Mouse (Mus musculus): ENCODE measurements around the gene Rapgef2.

The Rapgef2 gene

DNA sequence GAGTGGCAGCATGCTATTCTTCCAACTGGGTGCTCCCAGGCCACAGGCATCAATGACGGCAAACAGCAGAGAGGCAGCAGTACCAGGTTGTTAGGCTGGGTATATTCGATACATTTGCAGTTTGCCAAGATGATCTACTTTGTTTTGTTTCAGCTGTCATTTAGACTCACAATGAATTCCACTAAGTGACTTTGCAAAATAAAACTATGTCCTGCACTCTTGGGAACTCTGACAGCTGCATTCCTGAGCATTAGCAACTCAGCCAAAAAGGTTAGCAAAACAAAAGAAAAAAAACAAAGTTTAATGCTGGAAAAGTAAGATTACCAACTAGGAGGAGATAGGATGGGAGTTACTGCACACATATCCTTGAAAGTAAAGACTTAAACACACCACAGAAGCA, 3.3 kb downstream of the Rapgef2 start:
- no peak for DNase-seq (ENCODE audit: low read depth, low spot score)

DNA sequence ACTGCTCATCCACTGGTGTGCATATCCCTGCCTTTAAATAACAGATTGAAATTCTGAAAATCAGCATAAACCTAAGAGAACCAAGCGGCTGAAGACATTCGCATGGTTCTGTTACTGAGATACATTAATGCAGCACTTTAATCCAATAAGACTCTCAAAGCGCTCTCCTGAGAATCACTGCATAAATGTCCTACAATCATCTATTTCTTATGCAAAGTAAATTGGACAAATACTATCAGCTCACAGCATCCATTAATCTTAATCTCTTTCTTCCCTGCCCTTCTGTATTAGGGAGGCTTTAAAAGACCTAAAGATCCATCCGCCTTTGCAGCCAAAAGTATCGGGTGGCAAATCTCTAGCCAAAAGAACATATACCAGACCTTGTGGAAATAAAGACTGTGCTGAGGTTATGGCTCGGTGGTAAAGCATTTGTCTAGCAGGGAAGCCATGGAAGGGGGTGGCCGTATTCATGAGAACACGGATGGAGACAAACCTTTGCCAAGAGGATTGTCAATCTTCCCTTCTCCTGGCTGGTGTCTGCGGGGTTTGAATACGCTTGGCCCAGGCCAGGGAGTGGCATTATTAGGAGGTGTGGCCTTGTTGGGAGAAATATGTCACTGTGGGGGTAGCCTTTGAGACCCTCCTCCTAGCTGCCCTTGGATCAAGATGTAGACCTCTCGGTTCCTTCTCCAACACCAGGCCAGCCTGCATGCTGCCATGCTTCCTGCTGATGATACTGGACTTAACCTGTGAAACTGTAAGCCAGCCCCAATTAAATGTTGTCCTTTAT, 10.3 kb downstream of the Rapgef2 start:
- DNase-seq (ENCODE audit: low read depth, low spot score), result no peak

DNA sequence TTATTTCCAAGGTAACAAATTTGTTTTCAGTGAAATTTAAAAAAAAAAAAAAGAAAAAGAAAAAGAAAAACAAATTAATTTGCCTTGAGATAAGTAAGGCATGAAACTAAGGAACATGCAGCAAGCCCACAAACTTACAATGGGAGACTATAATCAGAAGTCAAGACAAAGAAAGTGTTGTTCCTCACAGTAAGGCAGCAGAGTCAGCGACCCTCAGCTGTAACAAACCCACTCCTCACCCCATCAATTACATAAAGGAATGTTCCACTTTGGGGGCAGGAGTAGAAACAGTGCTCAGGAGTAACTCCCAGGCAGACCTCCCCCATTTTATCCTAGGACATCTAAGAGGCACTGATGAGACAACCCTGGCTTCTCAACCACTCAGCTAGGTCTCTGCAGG, 13.0 kb downstream of the Rapgef2 start:
- no peak for DNase-seq (ENCODE audit: low read depth, low spot score)

DNA sequence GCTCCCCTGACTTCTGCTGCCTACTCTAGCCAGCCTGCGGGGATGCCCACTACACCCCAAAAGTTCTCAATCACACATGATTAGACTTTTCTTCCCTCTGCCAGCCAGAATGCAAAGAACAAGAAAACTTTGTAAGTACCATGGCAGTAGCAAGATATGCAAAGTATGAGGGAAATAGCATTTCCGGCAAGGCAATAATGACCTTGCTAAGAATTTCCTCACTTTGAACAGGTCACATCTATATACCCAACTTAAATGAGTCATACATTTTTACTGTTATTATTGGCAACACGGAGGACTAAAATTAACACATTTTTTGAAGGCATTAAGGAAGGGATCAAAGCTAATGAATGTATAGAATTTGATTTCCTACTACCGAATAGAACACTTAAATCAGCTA, 13.4 kb downstream of the Rapgef2 start:
- no peak for DNase-seq (ENCODE audit: low read depth, low spot score)

DNA sequence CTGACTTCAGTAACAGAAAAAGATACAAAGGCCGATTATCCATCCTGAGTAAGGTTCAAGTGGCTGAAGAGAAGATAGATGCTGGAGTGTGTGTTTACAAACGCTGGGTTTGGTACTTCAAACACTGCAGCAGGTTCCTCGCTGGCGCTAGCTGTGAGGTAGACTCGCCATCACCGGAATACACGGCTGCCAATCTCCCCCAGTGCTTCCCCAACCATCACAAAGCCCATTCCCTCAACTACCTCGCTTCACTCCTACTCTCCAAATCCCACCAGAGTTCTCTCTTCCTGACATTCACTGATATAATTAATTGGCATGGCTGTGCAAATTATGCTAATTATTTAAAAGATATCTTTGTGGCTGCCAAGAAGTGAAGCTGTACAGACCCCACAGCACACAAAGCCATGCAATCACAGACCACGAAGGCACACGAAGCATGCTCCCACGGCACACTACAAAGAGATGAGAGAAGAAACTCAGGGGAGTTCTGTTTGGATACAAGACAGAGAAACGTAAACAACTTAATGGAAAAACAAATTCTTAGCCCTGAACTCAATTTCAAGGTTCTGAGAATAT, 15.2 kb downstream of the Rapgef2 start:
- DNase-seq (ENCODE audit: low read depth, low spot score), result no peak

DNA sequence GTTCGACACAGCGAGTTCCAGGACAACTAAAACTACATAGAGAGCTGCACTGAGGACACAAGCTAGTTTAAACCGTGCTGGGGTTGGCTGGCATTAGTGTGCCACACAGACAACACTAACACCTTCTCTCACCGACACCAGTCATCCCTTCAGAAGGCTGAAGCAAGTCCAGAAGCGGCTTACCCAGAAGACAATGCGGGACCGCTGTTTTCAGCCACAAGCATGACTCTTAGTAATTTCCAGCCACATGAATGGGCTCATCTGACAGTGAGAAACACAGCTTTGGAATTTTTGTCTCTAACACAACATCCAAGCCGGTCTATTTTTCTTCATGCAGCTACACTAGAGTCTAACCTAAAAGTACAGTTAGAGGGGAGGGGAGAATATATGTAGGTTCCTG, 16.4 kb downstream of the Rapgef2 start:
- no peak for DNase-seq (ENCODE audit: low read depth, low spot score)

DNA sequence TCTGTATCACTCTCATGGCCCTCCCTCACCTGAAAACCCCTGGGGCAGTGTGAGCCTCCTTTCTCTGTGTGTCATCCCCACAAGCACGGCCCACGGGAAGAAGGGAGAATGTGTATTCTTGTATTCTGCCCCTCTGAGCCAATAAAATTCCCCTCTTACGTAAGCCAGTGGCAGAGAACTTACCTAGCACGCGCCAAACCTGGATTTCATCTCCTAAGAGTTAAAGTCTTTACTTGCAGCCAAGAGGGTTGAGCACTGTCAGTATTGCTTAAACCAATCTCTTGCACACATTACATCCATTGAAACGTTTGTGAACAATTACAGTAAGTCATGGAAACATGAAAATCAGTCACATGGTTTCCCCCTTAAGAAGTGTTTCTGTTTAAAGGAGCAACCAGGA, 19.3 kb downstream of the Rapgef2 start:
- DNase-seq (ENCODE audit: low read depth, low spot score), result no peak

DNA sequence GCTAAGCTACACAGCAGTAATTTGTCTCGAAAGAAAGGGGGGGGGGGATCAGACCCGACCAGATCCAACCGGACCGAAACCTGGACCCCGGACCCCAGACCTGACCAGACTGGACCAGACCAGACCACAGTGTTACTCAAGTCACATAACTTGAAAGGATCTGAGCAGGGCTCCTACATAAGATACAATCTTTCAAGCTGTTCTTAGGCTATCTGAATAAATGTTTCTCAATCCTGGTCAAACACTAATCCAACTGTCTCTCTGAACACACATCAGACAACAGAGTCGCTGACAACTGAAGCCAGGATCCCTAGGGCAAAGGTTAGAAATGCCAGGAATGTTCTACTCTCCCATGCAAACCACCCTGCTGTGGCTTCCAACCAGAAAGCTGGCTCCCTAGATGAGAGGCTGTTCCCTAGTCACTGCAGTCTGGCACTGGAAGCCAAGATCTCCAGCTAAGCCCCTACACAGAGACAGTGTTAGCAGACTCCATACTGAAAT, 24.5 kb downstream of the Rapgef2 start:
- no peak for DNase-seq (ENCODE audit: low read depth, low spot score)

DNA sequence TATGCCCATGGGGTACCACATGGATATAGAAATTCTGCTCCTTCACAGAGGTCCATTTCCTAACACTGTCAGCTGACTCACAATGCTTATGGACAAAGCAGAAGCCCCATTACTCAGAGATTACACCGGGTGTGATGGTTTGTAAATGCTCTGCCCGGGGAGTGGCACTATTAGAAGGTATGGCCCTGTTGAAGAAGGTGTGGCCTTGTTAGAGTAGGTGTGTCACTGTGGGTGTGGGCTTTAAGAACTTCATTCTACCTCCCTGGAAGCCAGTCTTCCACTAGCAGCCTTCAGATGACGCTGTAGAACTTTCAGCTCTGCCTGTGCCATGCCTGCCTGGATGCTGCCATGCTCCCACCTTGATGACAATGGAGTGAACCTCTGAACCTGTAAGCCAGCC, 32.3 kb downstream of the Rapgef2 start:
- no peak for DNase-seq (ENCODE audit: low read depth, low spot score)

DNA sequence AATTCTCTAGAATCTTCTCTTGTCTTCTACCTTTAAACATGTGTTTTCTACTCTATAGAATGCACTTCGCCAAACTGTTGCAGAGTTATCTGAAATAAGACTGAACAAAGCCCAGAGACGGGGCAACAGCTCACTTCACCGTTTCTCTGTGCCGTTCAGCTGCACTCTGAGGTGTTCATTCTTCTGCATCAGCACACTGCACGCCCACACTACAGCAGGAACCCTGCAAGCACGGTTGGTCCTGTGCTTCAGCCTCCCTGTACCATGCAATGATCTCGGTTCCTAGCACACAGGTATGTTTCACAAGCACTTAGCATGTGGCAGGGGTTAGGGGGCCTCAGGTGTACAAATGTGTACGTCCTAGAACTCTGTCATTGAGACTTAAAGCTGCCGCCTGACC, 32.9 kb downstream of the Rapgef2 start:
- DNase-seq (ENCODE audit: low read depth, low spot score), result no peak

DNA sequence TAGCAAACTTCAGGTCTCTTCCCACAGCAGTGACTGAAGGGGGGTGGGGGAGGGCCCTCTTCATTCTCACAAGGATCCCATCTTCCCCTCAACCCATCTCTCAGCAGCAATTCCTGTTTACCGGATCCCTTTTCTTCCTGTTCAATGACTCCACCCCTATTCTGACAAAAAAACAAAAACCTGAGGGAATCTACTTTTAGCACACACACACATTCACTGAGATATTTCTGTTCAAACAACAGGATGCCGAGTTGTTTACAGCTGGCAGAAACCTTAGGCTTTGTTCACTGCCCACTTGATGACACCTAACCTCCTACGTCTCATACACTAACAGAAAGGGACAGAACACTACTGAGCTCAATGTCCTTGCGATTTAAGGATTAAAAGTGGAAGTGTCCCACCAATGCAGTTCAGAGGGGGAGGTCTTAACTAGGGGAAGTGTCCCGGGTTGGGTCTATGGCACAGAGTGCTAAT, 33.4 kb downstream of the Rapgef2 start:
- DNase-seq (ENCODE audit: low read depth, low spot score), result peak; percentile 61

DNA sequence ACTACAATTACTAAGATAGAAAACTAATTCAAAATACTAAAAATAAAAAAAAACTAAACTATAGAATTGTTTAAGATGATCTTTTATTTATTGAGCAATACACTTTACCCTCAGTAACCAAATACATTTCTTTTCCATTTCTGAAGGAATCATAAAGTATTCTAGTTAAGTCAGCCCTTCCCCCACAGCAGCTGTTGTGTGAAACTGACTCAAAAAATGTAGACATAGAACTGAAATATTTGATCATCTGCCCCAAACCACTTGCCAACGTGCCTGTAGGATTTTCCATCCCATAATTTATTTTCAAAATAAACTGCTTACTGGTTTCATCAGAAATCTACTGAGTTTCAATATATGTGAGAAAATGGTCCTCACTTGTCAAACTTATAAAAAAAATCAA, 36.4 kb downstream of the Rapgef2 start:
- DNase-seq (ENCODE audit: low read depth, low spot score), result no peak

DNA sequence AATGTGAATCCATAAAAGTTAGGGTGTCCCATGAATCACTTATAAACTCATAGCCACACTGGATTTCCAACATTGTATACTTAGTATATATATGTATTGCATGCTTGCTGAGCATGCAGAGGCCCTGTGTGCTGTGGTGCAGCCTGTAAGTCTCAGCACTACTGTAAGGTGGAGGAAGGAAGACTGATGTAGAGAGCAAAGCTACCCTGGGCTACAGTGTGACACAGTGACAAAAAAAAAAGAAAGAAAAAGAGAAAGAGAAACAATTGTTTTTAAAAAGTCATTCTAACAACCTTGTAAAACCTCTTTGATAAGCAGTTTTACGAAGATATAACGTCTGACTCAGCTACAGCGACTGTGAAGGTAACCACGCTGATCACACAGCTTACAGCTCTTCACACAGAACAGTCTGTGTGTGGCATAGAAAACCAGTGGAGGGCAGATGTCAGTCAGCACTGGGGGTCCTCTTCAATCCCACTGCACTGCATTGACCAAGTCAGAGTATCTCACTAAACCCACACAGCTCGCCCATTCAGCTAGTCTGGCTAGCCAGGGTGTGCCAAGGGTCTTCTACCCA, 37.6 kb downstream of the Rapgef2 start:
- no peak for DNase-seq (ENCODE audit: low read depth, low spot score)

DNA sequence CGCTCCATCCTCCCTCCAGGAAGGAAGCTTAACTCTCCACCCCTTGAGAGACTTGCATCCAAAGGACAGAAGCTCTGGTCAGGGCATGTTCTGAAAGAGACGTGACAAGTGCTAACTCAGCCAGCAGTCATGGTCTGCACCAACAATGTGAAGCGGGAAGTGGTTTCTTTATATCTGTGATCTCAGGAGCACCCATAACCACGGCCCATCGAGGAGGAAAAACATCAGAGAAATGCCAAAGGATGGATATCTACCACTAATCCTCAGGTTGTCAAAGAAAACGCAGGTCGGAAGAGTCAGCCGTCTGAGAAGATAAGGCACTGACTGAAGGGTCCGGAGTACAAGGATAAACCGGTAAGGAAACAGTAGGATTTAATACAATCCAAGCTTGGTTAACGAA, 38.1 kb downstream of the Rapgef2 start:
- DNase-seq (ENCODE audit: low read depth, low spot score), result no peak

DNA sequence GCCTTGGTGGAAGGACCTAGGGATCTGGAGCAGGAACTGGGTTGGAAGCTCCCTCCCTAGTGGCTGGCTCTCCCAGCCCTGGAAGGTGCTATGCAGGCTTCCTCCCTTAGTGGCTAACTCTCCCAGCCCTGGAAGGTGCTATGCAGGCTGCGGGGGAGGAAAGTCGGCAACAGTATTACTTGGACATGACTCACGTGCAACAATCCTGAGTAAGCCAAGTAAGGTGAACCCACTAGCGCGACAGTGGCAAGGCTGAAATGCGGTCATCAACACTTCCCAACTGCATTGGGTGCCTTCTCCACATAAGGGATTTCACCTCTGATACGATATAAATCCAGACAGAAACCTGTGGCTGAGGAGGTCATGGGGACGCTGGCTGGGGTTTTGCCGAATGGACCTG, 42.0 kb downstream of the Rapgef2 start:
- no peak for DNase-seq (ENCODE audit: low read depth, low spot score)

DNA sequence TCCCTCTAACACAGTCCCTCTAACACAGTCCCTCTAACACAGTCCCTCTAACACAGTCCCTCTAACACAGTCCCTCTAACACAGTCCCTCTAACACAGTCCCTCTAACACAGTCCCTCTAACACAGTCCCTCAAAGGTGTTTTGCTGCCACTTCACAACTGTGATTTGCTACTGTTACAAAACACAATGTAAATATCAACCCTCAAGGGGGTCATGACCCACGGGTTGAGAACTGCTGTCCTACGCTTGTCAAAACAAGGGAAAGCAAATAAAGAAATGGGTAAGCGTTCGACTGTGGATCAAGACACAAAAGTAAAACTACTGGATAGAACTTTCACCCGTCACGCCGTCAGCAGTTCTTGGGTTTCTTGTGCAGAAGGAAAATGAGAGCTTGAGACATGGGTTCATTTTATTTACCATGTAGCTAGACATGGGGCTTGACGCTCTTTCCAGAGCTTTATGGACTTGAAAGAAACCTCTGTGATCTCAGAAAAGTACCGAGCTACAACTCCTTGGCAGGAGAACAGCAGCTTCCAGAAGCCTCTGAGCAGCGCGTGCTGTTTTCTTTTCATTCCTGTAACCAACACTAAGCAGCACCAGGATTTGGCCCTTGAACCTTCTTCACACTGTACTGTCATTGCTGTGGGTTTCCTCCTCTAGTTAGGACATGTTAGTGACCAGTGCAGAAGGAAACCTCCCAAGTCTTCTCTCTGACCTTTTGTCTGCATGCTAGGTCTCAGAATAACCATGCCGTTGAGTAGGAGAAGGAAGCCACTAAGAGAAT, 43.2 kb downstream of the Rapgef2 start:
- no peak for DNase-seq (ENCODE audit: low read depth, low spot score)

DNA sequence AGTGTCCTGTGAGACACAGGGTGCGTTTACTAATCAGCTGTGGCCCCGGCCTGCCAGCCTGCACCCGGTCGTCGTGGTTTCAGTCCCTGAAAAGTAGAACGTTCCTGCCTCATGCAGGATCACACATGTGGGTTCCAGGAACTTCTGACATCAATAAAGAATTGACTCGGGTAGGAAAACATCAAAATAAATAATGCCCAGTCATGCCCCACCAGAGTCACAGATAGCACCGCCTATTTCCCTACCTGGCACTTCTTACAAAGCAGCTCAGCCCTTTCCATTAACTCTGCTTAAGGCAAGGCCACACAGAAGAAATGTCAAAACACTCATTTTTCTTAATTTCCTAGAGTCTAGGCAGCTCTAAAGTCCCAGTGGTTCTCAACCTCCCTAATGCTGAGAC, 44.0 kb downstream of the Rapgef2 start:
- no peak for DNase-seq (ENCODE audit: low read depth, low spot score)

DNA sequence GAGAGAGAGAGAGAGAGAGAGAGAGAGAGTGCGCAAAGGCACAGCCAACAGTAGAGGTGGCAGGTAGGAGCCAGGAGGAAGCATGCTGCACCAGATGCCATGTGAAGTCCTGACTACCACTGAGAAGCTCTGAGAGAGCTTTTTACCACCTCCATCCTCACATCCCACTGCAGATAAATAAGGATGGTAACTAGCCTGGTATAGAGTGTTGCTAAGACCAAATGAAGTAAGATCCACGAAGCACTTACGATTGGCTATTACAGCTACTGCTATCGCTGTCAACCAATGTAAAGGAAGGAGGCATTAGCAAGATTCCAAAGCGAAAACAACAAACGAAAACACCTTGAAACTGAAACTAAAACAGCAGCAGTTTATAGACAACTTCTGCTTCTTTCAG, 47.3 kb downstream of the Rapgef2 start:
- peak; percentile 85 for DNase-seq (ENCODE audit: low read depth, low spot score)

DNA sequence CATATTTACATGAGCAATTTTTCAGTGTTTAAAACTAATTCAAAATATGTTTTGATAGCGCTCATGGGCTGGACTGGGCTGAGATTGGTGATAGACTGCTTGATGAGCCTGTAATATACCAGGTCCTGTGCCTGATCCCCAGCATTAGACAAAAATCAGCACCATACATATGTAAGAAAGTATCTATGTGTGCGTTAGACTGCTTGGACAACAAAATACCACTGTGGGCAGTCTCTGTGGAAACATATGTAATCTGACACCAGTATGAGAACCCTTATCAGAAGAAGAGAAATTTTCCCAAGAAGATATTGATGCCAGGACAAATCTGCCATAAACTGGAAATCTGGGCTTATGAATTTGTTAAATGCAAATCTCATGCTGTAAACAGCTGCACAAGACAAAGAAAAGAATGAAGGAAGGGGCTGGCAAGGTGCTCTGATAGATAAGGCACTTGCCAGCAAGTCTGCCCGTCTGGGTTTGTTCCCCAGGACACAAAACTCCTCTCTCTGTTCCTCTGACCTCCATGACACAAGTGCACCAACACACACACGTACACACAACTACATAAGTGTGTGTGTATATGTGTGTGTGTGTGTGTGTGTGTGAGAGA, 47.8 kb downstream of the Rapgef2 start:
- peak; percentile 67 for DNase-seq (ENCODE audit: low read depth, low spot score)

DNA sequence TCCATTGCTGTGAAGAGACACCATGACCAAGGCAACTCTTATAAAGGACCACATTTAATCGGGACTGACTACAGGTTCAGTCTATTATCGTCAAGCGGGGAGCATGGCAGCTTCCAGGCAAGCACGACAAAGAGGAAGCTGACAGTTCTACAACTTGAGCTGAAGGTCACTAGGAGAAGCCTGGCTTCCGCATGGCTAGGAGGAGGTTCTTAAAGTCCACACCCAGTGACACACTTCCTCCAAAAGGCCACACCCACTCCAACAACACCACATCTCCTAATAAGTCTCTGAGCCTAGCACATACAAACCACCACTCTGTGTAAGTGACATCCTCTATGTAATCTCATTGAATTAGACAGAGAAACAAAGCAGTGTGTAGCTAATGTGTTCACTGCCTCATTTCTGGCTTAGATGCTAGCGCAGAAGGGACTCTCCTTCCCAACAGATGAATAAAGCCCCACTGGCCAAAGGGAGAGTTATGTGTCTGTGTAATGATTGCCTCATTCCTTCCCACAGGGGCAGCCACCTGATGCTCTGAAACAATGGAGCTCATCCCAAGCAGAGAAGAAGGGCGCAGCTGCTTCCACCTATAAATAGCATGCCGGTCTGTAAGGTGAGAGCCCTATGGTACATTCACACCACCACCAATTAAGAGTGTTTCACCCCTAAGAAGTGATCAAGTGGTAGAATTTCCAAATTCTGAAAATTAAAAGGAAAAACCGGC, 48.5 kb downstream of the Rapgef2 start:
- peak; percentile 91 for DNase-seq (ENCODE audit: low read depth, low spot score)

DNA sequence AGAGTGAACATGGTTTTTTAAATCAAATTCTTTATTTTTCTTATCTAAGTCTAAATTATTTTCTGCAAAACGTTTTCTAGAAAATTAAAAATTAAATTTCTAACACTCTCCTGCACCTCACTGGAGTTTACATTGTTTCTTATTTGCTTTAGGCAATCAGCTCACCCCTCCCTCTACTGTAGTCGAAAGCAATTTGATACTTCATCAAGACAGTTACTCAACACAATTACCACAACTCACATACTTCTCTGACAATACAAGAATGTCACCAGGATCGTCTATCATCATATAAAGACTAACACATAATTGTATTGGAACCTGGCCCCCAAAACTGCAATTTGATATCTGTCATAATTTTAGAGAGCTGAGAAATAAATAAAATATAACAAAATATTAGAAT, 51.8 kb downstream of the Rapgef2 start:
- DNase-seq (ENCODE audit: low read depth, low spot score), result no peak
